Mouse (Mus musculus): ENCODE data around the gene Endod1. TPM values are rescaled to one million over a fixed set of nuclear protein-coding genes. Genes with fewer than 3 reads are reported as not detected.

Endod1 gene
- polyA plus RNA-seq (2015; fragmentation: Nextera tagmentation; extraction: Ambion mirVana): 13.5 and 16.5 TPM in 2 replicates

DNA sequence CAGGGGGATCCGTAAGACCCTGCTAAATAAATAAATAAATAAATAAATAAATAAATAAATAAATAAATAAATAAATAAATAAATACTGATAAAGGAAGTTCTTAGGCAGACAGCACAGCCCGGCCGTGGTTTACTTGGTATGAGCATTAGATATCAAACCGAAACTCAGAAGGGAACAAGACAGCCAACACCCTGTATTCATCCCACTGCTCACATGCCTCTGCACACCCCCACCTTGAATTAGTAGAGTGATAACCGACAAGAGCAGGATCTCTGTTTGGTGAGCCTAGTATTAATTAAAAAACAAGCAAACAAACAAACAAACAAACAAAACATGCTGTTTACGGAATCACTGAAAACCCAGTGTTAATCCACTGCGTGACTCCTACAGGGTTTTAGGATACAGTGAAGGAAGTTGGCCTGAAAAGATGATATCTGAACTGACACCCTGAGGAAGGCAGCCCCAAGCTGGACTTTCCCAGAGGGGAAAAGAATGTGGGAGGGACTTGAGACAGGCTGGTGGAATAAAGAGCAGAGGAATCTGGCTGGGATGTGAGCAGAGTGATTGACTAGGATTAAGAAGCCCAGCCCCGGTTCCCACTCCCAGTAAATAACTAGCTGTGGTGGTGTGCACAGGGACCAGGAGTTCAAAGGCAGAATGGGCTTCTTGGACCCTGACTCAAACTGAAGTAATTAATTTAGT is at the start of gene Endod1:
Gene Endod1 (minus strand): TSS at position 155 of the 703 bp plus-strand sequence.
- no peaks in the 10 kb centered on the region for H3K36me3 ChIP-seq
- peak within 1 kb of the TSS; percentile 89 for H3K27ac ChIP-seq
- peak within 1 kb of the TSS; percentile 88 for H3K4me2 ChIP-seq
- 7% methylated on average over 8 of the region's 8 CpGs for WGBS
- no peaks in the 10 kb centered on the region for H3K9me3 ChIP-seq
- ATAC-seq (ENCODE audit: low FRiP score): peak; percentile 66
- H3K27me3 ChIP-seq: peaks cover 13% of the 10 kb centered on the region; the same call in 1 of the 2 replicates
- peak within 1 kb of the TSS; percentile 88 for H3K9ac ChIP-seq
- peak within 1 kb of the TSS; percentile 77 for H3K4me3 ChIP-seq
- H3K4me1 ChIP-seq (replicated peaks): peaks cover 21% of the 10 kb centered on the region

GRCm38 (mm10) chr9:14409153-14409552 is 27.8 kb upstream of the Endod1 start:
- WGBS: 93% methylated on average over 5 of the region's 5 CpGs
- Histone ChIP-seq H3K4me2 (no peak overlapping the region), H3K27ac (no peak overlapping the region), H3K4me3 (no peak overlapping the region), H3K4me1 (replicated peaks) (no peaks in the 10 kb centered on the region), H3K27me3 (no peaks in the 10 kb centered on the region), H3K9ac (no peak overlapping the region), H3K36me3 (no peaks in the 10 kb centered on the region), H3K9me3 (no peaks in the 10 kb centered on the region)
- ATAC-seq (ENCODE audit: low FRiP score): no peak

DNA sequence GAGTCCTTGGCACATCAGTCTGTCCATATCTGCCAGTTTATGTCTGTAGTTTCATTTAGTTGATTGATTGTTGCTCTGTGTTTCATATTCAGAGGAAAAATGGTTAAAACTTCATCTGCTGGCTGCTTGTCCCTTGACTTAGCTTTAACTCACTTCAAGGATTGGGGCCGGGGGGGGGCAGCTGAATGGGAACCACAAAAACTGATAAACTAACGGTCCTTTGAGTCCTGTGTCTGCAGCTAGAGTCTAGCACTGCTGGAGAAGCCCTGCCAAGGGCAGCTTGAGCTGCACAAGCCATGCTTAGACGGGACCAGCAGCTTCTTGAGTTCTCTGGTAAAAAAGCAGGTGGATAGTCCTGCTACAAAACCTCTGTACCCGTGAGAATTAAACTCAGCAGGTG is 26.7 kb upstream of the Endod1 start:
- WGBS: 79% methylated on average over 4 of the region's 4 CpGs
- no peak overlapping the region for H3K27ac ChIP-seq
- H3K9me3 ChIP-seq: no peaks in the 10 kb centered on the region
- no peak overlapping the region for H3K4me2 ChIP-seq
- H3K27me3 ChIP-seq: no peaks in the 10 kb centered on the region
- no peaks in the 10 kb centered on the region for H3K4me1 ChIP-seq (replicated peaks)
- H3K9ac ChIP-seq: no peak overlapping the region
- ATAC-seq (ENCODE audit: low FRiP score): no peak
- no peak overlapping the region for H3K4me3 ChIP-seq
- no peaks in the 10 kb centered on the region for H3K36me3 ChIP-seq

DNA sequence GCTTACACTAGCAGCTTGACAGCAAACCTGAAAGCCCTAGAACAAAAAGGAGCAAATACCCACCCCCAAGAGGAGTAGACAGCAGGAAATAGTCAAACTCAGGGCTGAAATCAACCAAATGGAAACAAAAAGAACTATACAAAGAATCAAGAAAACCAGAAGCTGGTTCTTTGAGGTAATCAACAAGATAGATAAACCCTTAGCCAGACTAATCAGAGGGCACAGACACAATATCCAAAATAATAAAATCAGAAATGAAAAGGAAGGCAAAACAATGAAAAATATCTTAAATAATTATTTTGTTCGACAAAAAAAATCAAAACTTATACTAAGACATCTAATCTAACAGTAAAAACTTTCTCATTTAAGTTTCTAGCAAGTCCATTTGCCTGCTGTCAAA is 24.7 kb upstream of the Endod1 start:
- H3K9ac ChIP-seq: no peak overlapping the region
- WGBS: 70% methylated on average over 1 of the region's 1 CpGs
- H3K27me3 ChIP-seq: no peaks in the 10 kb centered on the region
- H3K4me1 ChIP-seq (replicated peaks): no peaks in the 10 kb centered on the region
- no peak for ATAC-seq (ENCODE audit: low FRiP score)
- no peak overlapping the region for H3K4me3 ChIP-seq
- H3K27ac ChIP-seq: no peak overlapping the region
- no peaks in the 10 kb centered on the region for H3K9me3 ChIP-seq
- no peak overlapping the region for H3K4me2 ChIP-seq
- H3K36me3 ChIP-seq: no peaks in the 10 kb centered on the region

- H3K4me3 ChIP-seq: no peak overlapping the region
Observed at GRCm38 (mm10) chr9:14402099-14402498, 20.8 kb upstream of the Endod1 start.

GRCm38 (mm10) chr9:14400392-14400791 is 19.1 kb upstream of the Endod1 start:
- H3K36me3 ChIP-seq: no peaks in the 10 kb centered on the region
- ATAC-seq (ENCODE audit: low FRiP score): no peak
- H3K27ac ChIP-seq: no peak overlapping the region
- H3K9me3 ChIP-seq: no peaks in the 10 kb centered on the region
- no peaks in the 10 kb centered on the region for H3K27me3 ChIP-seq
- H3K4me1 ChIP-seq (replicated peaks): no peaks in the 10 kb centered on the region
- no peak overlapping the region for H3K9ac ChIP-seq
- no peak overlapping the region for H3K4me3 ChIP-seq
- WGBS: 92% methylated on average over 5 of the region's 5 CpGs
- H3K4me2 ChIP-seq: no peak overlapping the region

More at GRCm38 (mm10) chr9:14402099-14402498, 20.8 kb upstream of the Endod1 start:
- Histone ChIP-seq H3K9me3 (no peaks in the 10 kb centered on the region), H3K36me3 (no peaks in the 10 kb centered on the region), H3K4me2 (no peak overlapping the region), H3K9ac (no peak overlapping the region), H3K27ac (no peak overlapping the region), H3K27me3 (no peaks in the 10 kb centered on the region), H3K4me1 (replicated peaks) (no peaks in the 10 kb centered on the region)
- 92% methylated on average over 1 of the region's 1 CpGs for WGBS
- no peak for ATAC-seq (ENCODE audit: low FRiP score)

DNA sequence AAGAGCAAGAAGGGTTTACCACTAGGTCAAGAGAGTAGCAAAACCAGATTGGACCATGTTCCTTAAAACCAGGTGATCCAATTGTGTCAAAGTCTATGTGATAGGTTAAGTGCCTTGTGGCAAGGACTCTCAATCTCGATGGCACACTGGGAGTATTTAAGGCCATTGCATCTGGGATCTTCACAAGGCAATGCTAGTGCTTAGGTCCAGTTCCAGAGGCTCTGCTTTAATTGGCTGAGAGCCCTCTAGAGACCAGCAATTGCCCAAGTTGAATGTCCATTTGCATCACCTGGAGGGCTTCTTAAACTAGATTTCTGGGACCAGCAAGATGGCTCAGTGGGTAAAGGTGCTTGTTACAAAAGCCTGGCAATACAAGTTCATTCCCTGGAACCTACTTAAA is 17.6 kb upstream of the Endod1 start:
- Histone ChIP-seq H3K27me3 (no peaks in the 10 kb centered on the region), H3K4me2 (no peak overlapping the region), H3K4me1 (replicated peaks) (no peaks in the 10 kb centered on the region), H3K4me3 (no peak overlapping the region), H3K9ac (no peak overlapping the region), H3K27ac (no peak overlapping the region), H3K36me3 (no peaks in the 10 kb centered on the region), H3K9me3 (no peaks in the 10 kb centered on the region)
- ATAC-seq (ENCODE audit: low FRiP score): no peak
- WGBS: 69% methylated on average over 1 of the region's 1 CpGs

GRCm38 (mm10) chr9:14398084-14398483 is 16.8 kb upstream of the Endod1 start:
- 83% methylated on average over 1 of the region's 1 CpGs for WGBS
- Histone ChIP-seq H3K4me3 (no peak overlapping the region), H3K36me3 (no peaks in the 10 kb centered on the region), H3K9me3 (no peaks in the 10 kb centered on the region), H3K4me1 (replicated peaks) (no peaks in the 10 kb centered on the region), H3K27me3 (no peaks in the 10 kb centered on the region), H3K9ac (no peak overlapping the region), H3K27ac (no peak overlapping the region), H3K4me2 (no peak overlapping the region)
- no peak for ATAC-seq (ENCODE audit: low FRiP score)

DNA sequence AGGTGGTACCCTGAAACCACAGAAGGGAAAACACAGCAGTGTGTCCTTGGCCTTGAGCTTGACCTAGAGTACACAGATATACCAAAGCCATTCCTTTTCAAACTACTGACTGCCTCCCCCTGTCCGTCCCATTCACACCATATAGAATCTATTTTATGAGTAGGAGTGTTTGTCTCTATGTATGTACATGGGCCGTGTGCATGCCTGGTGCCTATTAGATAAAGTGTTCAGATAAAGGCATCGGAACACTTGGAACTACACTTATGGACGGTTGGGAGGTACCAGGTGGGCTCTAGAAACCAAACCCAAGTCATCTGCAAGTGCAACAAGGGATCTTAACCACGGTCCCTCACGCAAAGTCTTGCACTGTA is 16.1 kb upstream of the Endod1 start:
- no peaks in the 10 kb centered on the region for H3K9me3 ChIP-seq
- H3K4me2 ChIP-seq: no peak overlapping the region
- WGBS: 94% methylated on average over 6 of the region's 6 CpGs
- H3K27me3 ChIP-seq: no peaks in the 10 kb centered on the region
- H3K27ac ChIP-seq: no peak overlapping the region
- ATAC-seq (ENCODE audit: low FRiP score): no peak
- H3K9ac ChIP-seq: no peak overlapping the region
- H3K4me3 ChIP-seq: no peak overlapping the region
- no peaks in the 10 kb centered on the region for H3K4me1 ChIP-seq (replicated peaks)
- no peaks in the 10 kb centered on the region for H3K36me3 ChIP-seq

DNA sequence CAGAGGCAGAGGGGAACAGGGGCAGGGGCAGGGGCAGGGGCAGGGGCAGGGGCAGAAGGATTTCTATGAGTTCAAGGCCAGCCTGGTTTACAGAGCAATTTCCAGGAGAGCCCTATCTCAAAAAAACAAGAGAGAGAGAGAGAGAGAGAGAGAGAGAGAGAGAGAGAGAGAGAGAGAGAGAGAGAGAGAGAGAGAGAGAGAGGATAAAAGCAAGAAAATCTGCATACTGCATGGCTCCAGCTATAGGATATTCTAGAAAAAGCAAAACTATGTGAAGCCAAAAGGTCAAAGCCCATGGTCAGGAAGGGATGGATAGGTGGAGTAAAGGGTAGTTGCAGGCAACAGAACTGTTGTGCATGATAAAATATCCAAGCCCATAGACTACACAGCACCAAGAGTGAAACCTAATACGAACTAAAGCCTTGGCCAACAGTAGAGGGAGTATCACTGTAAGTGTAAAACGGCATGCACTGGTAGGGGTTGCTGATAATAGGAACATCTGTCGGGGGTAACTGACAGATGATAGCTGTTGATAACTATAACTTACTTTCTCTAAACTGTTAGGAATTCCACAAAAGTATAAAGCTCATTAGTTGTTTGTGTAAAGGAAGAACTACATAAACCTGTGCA is 15.6 kb upstream of the Endod1 start:
- Histone ChIP-seq H3K9ac (no peak overlapping the region), H3K36me3 (no peaks in the 10 kb centered on the region), H3K4me3 (no peak overlapping the region), H3K4me1 (replicated peaks) (no peaks in the 10 kb centered on the region), H3K4me2 (no peak overlapping the region), H3K27ac (no peak overlapping the region), H3K9me3 (no peaks in the 10 kb centered on the region), H3K27me3 (no peaks in the 10 kb centered on the region)
- ATAC-seq (ENCODE audit: low FRiP score): no peak
- whole genome bisulfite sequencing: 86% methylated on average over 3 of the region's 3 CpGs

DNA sequence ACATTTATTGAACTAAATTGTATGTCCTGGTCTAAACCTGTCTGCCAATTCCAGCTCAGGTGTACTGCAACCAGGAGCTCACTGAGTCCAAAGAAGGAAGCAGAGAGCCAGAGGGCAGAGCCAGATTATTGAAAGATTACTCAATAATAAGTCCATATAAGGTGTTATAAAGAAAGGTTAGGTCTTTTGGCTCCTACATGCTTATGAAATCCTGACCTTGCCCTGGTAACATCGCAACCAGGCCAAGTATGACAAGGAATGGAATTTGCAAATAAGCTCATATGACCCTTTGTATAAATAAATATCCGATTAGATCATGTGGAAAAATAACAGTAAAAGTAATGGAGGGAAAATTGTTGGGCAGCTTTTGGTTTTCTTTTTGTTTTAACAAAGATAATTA is 14.8 kb upstream of the Endod1 start:
- Histone ChIP-seq H3K27ac (no peak overlapping the region), H3K36me3 (no peaks in the 10 kb centered on the region), H3K9ac (no peak overlapping the region), H3K4me1 (replicated peaks) (no peaks in the 10 kb centered on the region), H3K27me3 (no peaks in the 10 kb centered on the region), H3K4me2 (no peak overlapping the region), H3K4me3 (no peak overlapping the region), H3K9me3 (no peaks in the 10 kb centered on the region)
- WGBS: 79% methylated on average over 2 of the region's 2 CpGs
- ATAC-seq (ENCODE audit: low FRiP score): no peak

- no peak overlapping the region for H3K4me3 ChIP-seq
- WGBS: 45% methylated on average over 2 of the region's 2 CpGs
- no peaks in the 10 kb centered on the region for H3K9me3 ChIP-seq
- H3K4me1 ChIP-seq (replicated peaks): no peaks in the 10 kb centered on the region
- no peak overlapping the region for H3K27ac ChIP-seq
- no peak for ATAC-seq (ENCODE audit: low FRiP score)
- H3K9ac ChIP-seq: no peak overlapping the region
- H3K36me3 ChIP-seq: no peaks in the 10 kb centered on the region
- no peak overlapping the region for H3K4me2 ChIP-seq
- no peaks in the 10 kb centered on the region for H3K27me3 ChIP-seq
Observed at GRCm38 (mm10) chr9:14394956-14395561, 13.8 kb upstream of the Endod1 start.

All from hindbrain, embryonic 13.5 days (tissue).